Mouse (Mus musculus) megakaryocyte-erythroid progenitor cell, adult 5-6 weeks (primary cell): Measurements from ENCODE around the gene Mbnl2. TPM values are rescaled to one million over a fixed set of nuclear protein-coding genes. Genes with fewer than 3 reads are reported as not detected.

Experiments used
- ATAC-seq: replicated peaks from 2 replicates; pipeline ENCODE4 v1.8.0; 2016; ENCODE audit warnings: mild to moderate bottlenecking, inconsistent platforms; ENCODE audit not compliant: severe bottlenecking, poor library complexity, low FRiP score, low TSS enrichment
- total RNA-seq, 2 experiments: library from RNA; stranded (forward) in 1 of 2; stranded (reverse) in 1 of 2; fragments of 200-1000, 215-1000 nt in 1 of 2; fragments of >200 nt in 1 of 2; fragmentation: Nextera tagmentation in 1 of 2; gene quantifications; 2 replicates each; pipeline ENCODE4 v1.2.3; 2014 to 2017

Mbnl2 gene
- total RNA-seq (2014; fragmentation: Nextera tagmentation) (27.2 and 33.1 TPM in 2 replicates), total RNA-seq (2017) (35.3 and 44.1 TPM in 2 replicates)

DNA sequence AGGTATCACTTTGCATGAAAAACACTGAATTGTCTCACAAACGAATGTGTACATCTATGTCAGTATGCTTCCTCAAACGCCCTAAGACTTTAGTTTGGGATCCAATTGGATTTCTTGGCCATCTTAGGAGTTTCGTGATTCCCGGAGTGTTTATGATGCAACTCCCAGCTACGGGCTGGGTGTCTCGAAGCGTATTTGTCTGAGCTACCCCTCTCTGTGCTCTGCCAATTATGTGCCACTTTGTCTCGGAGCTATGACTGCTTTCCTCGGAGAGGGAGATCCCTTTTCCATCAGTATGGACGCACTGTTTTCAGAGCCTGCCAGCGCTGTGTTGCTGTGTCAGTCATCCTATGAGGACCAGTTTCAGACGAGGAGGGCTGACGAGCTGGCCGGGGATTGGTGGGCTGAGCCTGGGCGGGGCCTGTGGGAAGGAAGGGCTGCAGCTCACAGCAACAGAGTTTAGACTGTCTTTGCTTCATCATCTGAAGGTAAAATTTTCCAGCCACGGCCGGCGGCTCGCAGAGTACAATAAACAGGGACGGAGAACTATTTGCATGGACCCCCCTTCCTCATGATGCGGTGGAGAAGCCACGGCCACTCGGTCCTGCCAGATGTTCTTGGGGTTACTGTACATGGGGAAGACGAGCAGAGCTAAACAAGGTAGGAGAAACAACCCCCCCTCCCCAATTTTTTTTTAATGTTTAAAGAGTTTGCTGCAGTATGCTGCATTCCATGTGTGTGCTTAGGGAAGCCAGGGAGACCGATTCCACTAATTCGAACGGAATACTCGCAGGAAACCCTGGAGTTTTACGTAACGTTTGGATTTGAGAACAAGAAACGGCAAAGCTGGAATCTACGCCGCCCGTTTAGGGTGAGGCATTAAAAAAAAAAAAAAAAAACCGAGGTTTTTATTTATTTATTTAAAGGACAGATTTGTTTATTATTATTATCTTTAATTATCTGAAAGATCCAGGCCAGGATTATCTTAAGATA, at the start of gene Mbnl2:
Mbnl2 (plus strand) TSS at position 424 of the 993 bp plus-strand sequence.
- peak; percentile 92 for ATAC-seq

DNA sequence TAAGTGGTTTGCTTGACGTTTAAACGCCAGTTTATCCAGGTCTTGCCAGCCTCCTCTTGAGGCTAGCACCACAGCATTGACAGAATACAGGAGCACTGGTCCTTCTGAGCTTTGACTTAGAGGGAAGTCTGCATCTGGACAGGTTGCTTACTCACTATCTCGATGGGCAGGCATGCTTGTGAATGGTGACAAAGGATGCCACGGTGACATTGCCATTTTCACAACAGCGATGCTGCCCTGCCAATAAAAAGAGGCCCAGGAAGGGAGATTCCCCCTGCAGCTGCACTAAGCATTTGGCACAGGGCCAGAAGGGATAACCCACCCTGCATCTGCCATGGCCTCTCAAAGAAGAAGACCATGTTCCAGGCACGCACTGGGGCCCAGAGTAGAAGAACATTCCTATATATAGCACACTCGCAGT, 43.4 kb upstream of the Mbnl2 start:
- ATAC-seq, result no peak; the same call in 1 of the 2 replicates

DNA sequence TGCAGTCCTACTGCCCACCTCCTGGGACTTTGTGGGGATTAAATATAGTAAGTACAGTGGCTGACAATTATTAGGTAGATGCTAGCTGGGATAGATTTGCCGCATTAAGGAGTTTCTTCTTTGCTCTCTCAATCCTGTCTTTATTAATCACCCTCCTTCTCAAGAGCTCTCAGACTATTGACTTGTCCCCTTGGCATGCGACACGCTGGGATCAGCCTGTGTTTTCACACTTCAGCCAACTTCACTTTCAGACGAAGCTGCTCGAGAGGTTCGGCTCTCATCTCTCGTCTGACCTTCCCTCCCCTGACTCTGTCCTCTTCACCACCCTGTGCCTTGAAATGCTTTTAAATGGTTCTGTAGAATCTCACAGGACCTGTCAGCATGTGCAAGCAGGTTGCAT, 39.9 kb upstream of the Mbnl2 start:
- ATAC-seq, result no peak

DNA sequence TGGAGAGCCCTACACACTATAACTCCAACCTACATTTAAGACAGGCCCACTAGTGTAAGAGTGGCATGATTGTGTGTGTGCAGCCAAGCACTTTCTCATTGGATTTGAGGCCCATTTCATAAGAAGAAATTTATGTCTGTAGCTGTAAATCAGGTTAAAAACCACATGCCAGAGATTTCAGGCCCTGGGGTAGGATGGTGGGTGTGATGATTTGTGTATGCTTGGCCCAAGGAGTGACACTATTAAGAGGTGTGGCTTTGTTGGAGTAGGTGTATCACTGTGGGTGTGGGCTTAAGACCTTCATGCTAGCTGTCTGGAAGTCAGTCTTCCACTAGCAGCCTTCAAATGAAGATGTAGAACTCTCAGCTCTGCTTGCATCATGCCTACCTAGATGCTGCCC, 37.0 kb upstream of the Mbnl2 start:
- ATAC-seq, result no peak

DNA sequence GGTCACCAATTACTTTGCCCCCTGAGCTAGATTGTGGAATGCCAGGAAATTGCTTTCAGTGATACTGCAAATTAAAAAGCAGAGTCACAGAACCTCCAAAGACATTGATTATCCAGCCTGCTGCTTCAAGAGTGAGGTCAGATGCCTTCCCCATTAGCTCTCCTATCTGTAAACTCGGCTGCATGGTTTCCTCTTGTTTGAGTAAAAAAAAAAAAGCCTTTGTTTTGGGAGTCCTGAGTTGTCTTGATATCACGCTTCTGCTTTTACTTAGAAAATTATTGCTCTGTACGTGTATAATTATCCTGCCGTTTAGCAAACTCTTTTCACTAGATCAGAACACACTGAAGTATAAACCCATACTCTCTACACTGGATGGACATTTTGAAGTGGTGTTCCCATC, 35.3 kb upstream of the Mbnl2 start:
- ATAC-seq, result no peak

DNA sequence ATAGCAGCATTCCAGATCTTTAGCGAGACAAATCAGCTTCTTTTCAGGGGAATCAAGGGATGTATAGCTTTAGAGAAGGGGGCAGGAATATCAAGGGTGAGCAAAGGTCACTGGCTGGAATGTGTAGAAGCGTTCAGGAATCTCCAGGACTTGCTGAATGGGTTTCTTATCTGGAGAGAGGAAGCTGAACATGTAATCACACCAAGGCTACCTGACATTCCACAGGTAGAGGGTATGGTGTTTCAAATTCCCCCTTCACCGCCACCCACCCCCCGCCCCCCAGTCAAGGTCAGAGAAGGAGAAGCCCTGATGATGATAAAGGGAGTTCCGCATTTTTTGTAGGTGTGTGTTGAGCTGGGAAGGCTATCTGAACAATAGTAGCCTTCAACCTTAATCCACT, 32.8 kb upstream of the Mbnl2 start:
- no peak for ATAC-seq

DNA sequence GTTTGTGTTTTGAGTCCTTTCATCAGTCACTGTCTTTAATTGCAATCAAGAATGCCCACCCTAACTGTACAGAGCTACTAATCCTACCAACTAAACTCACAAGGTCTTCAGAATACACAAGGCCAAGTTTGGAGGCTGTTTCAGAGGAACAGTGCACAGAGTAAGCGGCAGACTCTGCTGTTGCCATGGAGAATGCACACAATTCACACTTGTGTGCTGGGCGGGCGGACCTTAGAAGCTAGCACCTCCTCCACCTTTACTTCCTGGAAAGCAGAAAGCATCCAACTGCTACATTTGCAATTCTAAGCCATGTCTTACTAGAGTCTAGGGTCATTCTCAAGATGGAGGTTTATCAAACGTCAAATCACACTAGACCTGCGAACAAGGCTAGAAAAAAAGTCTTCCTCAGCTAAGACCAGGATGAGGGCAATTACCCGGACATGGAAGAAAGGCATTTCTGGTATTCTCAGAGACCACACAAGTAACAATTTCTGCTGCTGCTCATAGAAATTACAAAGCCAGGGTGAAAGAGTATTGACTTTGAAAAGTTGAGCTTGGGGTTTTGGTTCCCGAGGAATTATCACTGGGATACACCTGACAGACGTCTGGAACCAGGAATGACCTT, 30.3 kb upstream of the Mbnl2 start:
- no peak for ATAC-seq

DNA sequence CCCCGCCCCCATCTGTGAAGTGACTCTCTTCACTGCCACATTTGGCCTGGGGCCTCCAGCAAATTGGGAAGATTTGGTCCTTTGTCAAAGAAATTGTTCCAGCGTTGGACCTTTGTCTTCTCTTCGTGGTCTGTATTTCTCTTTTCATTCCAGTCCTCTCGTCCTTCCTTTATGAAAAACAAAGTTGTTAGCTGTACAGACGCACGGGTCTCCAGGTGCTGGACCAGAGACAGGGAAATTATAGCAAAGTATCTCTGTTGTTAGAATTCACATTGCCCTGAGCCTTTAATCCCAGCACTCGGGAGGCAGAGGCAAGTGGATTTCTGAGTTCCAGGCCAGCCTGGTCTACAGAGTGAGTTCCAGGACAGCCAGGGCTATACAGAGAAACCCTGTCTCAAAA, 22.1 kb upstream of the Mbnl2 start:
- no peak for ATAC-seq

DNA sequence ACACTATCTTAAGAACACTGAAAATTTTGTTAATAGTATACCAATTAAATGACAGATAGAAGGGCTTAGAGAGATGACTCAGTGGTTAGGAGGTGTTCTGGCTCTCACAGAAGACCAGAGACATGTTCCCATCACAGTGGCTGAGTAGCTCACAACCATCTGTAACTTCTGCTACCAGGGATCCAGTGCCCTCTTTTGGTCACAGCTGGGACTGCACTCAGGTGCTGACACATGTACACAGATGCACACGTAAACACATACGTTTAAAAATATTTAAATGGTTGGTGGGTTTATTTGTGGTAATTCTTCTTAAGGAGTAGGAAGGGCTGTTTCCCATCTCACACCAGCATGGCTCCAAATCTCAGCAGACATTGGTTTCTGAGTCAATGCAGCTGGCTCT, 19.3 kb upstream of the Mbnl2 start:
- ATAC-seq, result no peak

DNA sequence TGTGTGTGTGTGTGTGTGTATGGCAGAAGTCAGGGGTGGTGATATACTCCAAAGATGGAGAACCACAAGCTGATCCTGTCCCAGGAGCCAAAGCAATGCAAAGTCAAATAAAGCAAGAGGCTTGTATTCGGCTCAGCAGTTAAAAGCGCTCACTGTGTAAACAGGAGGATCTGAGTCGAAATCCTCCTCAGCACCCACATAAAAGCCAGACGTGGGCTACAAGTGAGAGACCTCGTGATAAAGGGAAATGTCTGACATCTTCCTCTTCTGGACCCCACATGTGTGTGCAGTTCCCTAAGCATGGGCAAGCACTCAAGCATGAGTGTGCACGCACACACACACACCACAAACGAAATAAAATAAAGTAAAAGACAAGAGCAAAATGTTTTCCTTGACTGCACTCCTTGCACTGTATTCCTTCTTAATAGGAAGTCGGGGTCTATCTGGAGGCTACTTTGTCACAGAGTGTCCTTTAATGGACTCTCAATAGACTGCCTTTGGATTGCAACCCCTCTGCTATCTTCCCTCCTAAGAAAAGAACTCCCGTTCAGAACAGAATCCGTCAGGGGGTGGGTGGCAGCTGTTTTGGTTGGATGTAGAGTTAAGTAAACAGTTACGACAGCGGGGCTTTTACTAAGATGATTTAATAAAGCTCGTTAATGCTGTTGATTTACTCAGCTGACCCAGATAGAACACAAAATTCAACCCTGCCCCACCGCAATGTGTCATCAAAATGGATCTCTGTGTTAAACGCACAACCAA, 18.7 kb upstream of the Mbnl2 start:
- ATAC-seq, result no peak

DNA sequence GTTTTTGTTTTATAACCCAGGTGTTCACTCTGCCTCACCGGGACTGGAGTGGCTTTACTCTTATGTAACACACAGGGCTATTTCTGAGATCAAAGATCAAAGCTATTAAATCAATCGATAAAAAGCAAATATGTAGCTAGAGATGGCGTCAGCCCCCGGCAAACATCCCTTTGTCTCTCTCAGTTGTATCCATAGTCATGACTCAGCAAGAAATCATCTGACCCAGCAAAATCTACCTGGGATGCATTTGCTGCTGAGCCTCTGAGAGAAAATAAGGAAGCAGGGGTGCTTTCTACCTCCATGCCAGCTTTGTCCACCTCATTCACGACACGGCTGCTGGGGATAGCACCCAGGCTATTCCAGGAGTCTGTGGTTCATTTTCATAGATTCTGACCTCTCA, 18.0 kb upstream of the Mbnl2 start:
- no peak for ATAC-seq

DNA sequence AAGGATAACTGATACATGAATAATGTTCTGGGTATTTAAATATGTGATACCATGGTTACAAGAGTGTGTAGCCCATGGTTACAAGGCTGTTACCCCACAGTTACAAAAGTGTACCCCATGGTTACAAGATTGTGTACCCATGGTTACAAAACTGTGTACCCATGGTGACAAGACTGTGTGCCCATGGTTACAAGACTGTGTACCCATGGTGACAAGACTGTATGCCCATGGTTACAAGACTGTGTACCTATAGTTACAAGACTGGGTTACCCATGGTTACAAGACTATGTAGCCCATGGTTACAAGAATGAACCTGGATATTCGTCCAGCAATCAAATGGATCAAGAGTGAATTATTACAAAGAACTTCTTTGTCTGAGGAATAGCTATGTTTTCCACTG, 16.0 kb upstream of the Mbnl2 start:
- no peak for ATAC-seq

DNA sequence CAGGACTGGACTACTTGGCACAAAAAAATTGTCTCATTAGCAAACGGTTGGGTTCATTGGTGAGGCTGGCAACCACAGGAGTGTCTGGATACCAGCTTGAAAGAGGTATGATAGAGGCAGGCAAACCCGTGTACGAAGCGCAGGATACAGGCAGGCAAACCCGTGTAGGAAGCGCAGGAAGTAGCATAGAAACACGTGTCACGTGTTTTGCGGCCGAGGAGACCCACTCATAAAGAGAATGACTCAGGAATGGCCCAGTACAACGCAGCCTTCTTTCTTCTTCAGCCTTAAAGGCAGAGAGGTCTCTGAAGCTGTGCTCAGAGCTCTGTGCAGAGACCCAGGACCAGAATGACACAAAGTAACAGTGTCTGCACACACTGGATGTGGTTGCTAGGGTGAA, 13.9 kb upstream of the Mbnl2 start:
- no peak for ATAC-seq

DNA sequence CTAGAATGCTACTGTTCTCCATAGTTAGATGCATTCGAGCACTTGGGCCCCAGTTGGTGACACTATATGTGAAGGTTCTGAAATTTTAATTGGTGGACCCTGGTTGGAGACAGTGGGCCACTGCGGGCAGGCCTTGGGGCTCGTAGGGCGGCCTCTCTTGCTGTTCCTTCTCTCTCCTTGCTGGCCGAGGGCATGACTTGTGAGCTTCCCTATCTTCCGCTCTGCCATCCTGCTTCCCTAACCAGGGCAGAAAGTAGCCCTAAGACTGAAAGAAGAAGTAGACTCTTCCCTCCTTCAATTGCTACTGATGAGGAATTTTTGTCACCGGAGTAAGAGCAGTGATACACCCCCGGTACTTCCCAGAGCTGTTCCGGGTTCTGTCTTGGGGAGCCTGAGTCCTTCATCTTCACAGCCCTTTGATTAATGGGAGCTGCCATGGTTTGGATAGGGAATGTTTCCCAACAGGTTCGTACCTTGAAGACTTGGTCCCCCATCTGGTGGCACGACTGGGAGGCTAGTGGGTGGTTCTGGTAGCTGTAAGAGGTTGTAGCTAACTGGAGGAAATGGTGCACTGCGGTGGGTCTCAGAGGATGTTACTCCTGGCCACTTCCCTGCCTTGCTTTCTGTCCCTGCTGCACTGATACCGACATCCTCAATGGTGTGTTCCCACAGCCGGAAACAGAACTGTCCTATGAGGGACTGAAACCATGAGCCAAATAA, 12.6 kb upstream of the Mbnl2 start:
- no peak for ATAC-seq

DNA sequence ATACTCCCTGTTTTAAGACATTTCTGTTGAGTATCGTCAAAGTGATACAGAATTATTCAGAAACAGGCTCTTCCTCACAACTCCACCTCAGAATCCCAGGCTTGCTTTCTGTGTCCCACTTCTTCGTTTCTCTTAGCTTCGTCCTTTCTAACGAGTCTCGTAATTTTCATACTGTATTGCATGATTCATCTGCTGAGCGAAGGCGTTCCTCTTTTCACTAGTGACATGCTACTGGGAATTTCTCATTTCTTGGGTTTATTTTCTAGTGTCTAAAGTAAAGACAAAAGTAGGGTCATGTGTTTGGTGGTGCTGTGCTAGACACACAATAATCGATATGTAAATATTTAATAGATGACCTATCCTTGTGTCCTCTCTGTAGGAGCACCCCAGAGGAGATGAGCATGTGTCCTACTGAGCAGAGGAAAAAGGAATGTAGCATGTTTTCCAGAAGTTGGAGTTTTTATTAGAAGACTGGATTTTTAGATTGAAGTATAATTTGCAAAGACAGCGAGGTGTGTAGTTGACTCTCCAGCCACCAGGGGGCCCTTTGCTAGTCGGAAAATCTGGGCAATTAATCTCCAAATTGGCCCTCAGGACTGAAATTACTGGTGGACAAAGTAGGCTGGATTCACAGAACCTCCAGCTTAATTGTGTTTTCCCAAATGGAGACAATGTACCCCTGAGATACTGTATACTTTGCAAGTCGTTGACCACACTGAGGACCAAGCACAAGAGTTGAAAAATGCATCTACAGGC, 11.9 kb upstream of the Mbnl2 start:
- ATAC-seq, result peak; percentile 65

DNA sequence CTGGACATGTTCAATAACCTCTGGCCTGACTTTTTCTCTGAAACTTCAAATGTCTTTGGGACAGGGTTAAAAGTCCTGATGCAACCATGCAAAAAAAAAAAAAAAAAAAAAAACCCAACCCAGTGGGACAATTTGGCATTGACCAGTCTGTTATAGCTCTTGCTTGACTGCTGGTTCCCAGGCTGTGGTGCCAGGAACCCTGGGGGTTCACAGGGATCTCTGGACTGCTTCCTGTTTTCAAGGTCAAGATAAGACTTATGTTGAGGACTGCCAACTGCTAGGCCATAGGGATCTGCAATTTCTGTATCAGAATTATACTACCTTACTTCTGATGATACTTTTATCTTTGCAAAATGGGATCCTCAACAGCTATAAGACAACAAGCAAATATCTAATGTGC, 9.6 kb upstream of the Mbnl2 start:
- no peak for ATAC-seq

DNA sequence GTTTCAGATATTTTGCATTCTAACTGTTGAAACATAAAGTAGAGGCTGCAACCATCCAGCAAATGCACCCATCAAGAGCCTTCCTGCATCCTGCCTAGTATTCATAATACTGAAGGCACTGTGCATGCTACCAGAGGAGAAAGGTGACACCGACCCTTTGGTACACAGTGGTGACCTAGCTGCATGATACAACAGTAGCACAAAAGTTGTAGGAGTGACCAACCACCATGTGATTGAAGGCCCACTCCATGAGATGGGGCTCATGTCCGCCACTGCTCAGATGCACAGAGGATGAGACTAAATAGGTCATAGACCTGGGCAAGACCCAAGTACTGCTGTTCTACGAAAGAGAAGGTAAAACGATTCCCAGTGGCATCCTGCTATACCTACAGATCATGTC, 8.3 kb upstream of the Mbnl2 start:
- ATAC-seq, result no peak

DNA sequence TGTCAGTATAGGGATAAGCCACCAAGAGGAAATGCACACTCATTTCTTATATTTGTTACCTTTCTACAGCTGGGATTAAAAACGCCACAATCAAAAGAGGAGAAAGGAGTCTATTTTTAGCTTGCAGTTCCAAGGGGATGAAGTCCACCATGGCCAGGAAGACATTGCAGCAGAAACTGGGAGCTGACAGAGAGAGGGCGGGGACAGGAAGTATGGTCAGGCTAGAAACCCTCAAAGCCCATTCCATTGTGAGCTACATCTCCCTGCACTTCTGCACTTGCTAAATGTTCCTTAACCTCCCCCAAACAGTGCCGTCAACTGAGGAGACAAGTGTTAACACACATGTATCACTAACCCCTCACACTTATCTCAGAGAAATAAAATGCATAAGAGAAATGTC, 5.4 kb upstream of the Mbnl2 start:
- no peak for ATAC-seq

DNA sequence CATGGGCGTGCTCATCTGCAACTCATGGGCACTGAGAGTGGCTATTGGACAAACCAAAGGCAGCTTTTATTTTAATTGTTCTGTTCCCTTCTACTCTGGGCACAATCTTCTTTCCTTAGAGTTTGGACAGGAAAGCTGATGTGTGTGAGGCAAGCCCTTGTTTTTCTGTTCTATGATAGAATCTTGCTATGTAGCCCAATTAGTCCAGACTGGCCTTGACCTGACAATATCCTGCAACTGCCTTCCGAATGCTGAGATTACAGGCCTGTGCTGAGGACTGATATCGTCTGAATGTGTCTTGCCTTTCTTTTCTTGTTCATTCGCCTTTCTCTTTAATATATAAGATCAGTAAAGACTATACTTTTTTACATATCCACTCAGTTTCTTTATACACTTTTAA, 4.8 kb upstream of the Mbnl2 start:
- ATAC-seq, result no peak
